Mouse (Mus musculus): ENCODE measurements around the gene Cnfn.

DNA sequence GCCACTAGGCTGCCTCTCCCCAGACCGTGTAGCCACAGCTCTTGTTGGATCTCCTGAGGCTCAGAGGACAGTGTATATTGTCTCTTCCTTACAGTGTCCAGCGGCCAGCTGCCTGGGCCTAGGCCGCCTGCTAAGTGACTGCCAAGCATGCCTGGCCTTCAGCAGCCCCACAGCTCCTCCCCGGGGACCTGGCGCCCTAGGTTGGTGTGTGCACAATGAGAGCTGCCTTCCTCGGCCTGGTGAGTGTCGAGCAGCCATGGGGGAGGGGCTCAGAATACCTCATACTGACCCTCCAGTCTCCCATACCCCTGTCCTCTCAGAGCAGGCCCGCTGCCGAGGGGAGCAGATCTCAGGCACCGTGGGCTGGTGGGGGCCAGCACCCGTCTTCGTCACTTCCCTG lies 35.1 kb downstream of the Cnfn start:
- TF ChIP-seq EP300 (IDR thresholded peaks at IDR 0.05) (no peak), CTCF (IDR thresholded peaks at IDR 0.05) (no peak)

All from lung, postnatal 0 days (tissue).